Mouse (Mus musculus): ENCODE results near the gene Lmntd1. TPM values are rescaled to one million over a fixed set of nuclear protein-coding genes. Genes with fewer than 3 reads are reported as not detected.

The Lmntd1 gene
- polyA plus RNA-seq, 1 experiment from 2014 or later = not detected

- Histone ChIP-seq H3K9ac (no peak overlapping the region), H3K27ac (no peak overlapping the region), H3K27me3 (replicated peaks) (0 out of 2 replicates have a peak, but pooled peaks cover 3% of the 10 kb centered on the region), H3K4me3 (no peak overlapping the region), H3K4me2 (no peak overlapping the region), H3K4me1 (no peaks in the 10 kb centered on the region), H3K36me3 (no peaks in the 10 kb centered on the region), H3K9me3 (replicated peaks) (no peaks in the 10 kb centered on the region)
- 73% methylated on average over 5 of the region's 5 CpGs for WGBS (ENCODE audit: insufficient replicate concordance)
- ATAC-seq = no peak
These were observed 195.3 kb downstream of the Lmntd1 start for GRCm38 (mm10) chr6:145418856-145419255.

GRCm38 (mm10) chr6:145417720-145418440, 196.2 kb downstream of the Lmntd1 start:
- 62% methylated on average over 8 of the region's 8 CpGs for WGBS (ENCODE audit: insufficient replicate concordance)
- no peaks in the 10 kb centered on the region for H3K27me3 ChIP-seq (replicated peaks)
- no peaks in the 10 kb centered on the region for H3K4me1 ChIP-seq
- H3K4me3 ChIP-seq = no peak overlapping the region
- no peak overlapping the region for H3K9ac ChIP-seq
- H3K4me2 ChIP-seq = no peak overlapping the region
- no peak overlapping the region for H3K27ac ChIP-seq
- no peak for ATAC-seq
- H3K36me3 ChIP-seq = no peaks in the 10 kb centered on the region
- H3K9me3 ChIP-seq (replicated peaks) = no peaks in the 10 kb centered on the region

GRCm38 (mm10) chr6:145417014-145417719, 197.0 kb downstream of the Lmntd1 start:
- 54% methylated on average over 16 of the region's 16 CpGs for WGBS (ENCODE audit: insufficient replicate concordance)
- no peak overlapping the region for H3K4me2 ChIP-seq

GRCm38 (mm10) chr6:145404369-145405051, 209.6 kb downstream of the Lmntd1 start:
- ATAC-seq = no peak
- 72% methylated on average over 10 of the region's 10 CpGs for WGBS (ENCODE audit: insufficient replicate concordance)
- no peaks in the 10 kb centered on the region for H3K36me3 ChIP-seq
- H3K4me3 ChIP-seq = no peak overlapping the region
- H3K27ac ChIP-seq = no peak overlapping the region
- no peak overlapping the region for H3K4me2 ChIP-seq
- H3K4me1 ChIP-seq = no peaks in the 10 kb centered on the region
- no peaks in the 10 kb centered on the region for H3K9me3 ChIP-seq (replicated peaks)
- no peak overlapping the region for H3K9ac ChIP-seq
- no peaks in the 10 kb centered on the region for H3K27me3 ChIP-seq (replicated peaks)

More at GRCm38 (mm10) chr6:145417014-145417719, 197.0 kb downstream of the Lmntd1 start:
- H3K27ac ChIP-seq = no peak overlapping the region
- no peaks in the 10 kb centered on the region for H3K9me3 ChIP-seq (replicated peaks)
- H3K9ac ChIP-seq = no peak overlapping the region
- H3K4me1 ChIP-seq = no peaks in the 10 kb centered on the region
- no peak overlapping the region for H3K4me3 ChIP-seq
- H3K36me3 ChIP-seq = no peaks in the 10 kb centered on the region
- ATAC-seq = no peak
- no peaks in the 10 kb centered on the region for H3K27me3 ChIP-seq (replicated peaks)

GRCm38 (mm10) chr6:145401140-145401539, 213.0 kb downstream of the Lmntd1 start:
- Histone ChIP-seq H3K9me3 (replicated peaks) (no peaks in the 10 kb centered on the region), H3K36me3 (no peaks in the 10 kb centered on the region), H3K27me3 (replicated peaks) (no peaks in the 10 kb centered on the region), H3K9ac (no peak overlapping the region), H3K27ac (no peak overlapping the region), H3K4me1 (no peaks in the 10 kb centered on the region), H3K4me2 (no peak overlapping the region), H3K4me3 (no peak overlapping the region)
- no peak for ATAC-seq
- 18% methylated on average over 4 of the region's 4 CpGs for WGBS (ENCODE audit: insufficient replicate concordance)

- no peak for ATAC-seq
- Histone ChIP-seq H3K27me3 (replicated peaks) (no peaks in the 10 kb centered on the region), H3K4me2 (no peak overlapping the region), H3K4me3 (no peak overlapping the region), H3K9ac (no peak overlapping the region), H3K4me1 (no peaks in the 10 kb centered on the region), H3K27ac (no peak overlapping the region), H3K9me3 (replicated peaks) (no peaks in the 10 kb centered on the region), H3K36me3 (no peaks in the 10 kb centered on the region)
- WGBS (ENCODE audit: insufficient replicate concordance) = 77% methylated on average over 4 of the region's 4 CpGs
These were observed 216.2 kb downstream of the Lmntd1 start for GRCm38 (mm10) chr6:145397881-145398280.

- no peaks in the 10 kb centered on the region for H3K36me3 ChIP-seq
- H3K4me2 ChIP-seq = no peak overlapping the region
These were observed 217.6 kb downstream of the Lmntd1 start for GRCm38 (mm10) chr6:145396534-145396933.

GRCm38 (mm10) chr6:145390421-145390820, 223.7 kb downstream of the Lmntd1 start:
- H3K4me2 ChIP-seq = no peak overlapping the region
- H3K27me3 ChIP-seq (replicated peaks) = 0 out of 2 replicates have a peak, but pooled peaks cover 5% of the 10 kb centered on the region
- no peak for ATAC-seq
- H3K4me3 ChIP-seq = no peak overlapping the region
- H3K36me3 ChIP-seq = no peaks in the 10 kb centered on the region
- no peaks in the 10 kb centered on the region for H3K4me1 ChIP-seq
- 73% methylated on average over 2 of the region's 2 CpGs for WGBS (ENCODE audit: insufficient replicate concordance)
- H3K27ac ChIP-seq = no peak overlapping the region
- H3K9ac ChIP-seq = no peak overlapping the region
- no peaks in the 10 kb centered on the region for H3K9me3 ChIP-seq (replicated peaks)

More at GRCm38 (mm10) chr6:145396534-145396933, 217.6 kb downstream of the Lmntd1 start:
- Histone ChIP-seq H3K27ac (no peak overlapping the region), H3K4me1 (no peaks in the 10 kb centered on the region), H3K9me3 (replicated peaks) (no peaks in the 10 kb centered on the region), H3K27me3 (replicated peaks) (no peaks in the 10 kb centered on the region), H3K9ac (no peak overlapping the region), H3K4me3 (no peak overlapping the region)
- 46% methylated on average over 2 of the region's 2 CpGs for WGBS (ENCODE audit: insufficient replicate concordance)
- no peak for ATAC-seq

- no peaks in the 10 kb centered on the region for H3K36me3 ChIP-seq
- WGBS (ENCODE audit: insufficient replicate concordance) = 65% methylated on average over 7 of the region's 7 CpGs
- H3K4me1 ChIP-seq = no peaks in the 10 kb centered on the region
- no peak overlapping the region for H3K27ac ChIP-seq
- no peak overlapping the region for H3K4me2 ChIP-seq
- ATAC-seq = no peak
- H3K4me3 ChIP-seq = no peak overlapping the region
- 0 out of 2 replicates have a peak, but pooled peaks cover 5% of the 10 kb centered on the region for H3K27me3 ChIP-seq (replicated peaks)
- H3K9ac ChIP-seq = no peak overlapping the region
- H3K9me3 ChIP-seq (replicated peaks) = no peaks in the 10 kb centered on the region
These were observed 224.2 kb downstream of the Lmntd1 start for GRCm38 (mm10) chr6:145389904-145390303.

- H3K4me2 ChIP-seq = no peak overlapping the region
- no peak overlapping the region for H3K27ac ChIP-seq
- no peak for ATAC-seq
- H3K9me3 ChIP-seq (replicated peaks) = no peaks in the 10 kb centered on the region
- H3K27me3 ChIP-seq (replicated peaks) = 0 out of 2 replicates have a peak, but pooled peaks cover 5% of the 10 kb centered on the region
- no peaks in the 10 kb centered on the region for H3K4me1 ChIP-seq
- H3K4me3 ChIP-seq = no peak overlapping the region
- H3K36me3 ChIP-seq = no peaks in the 10 kb centered on the region
- WGBS (ENCODE audit: insufficient replicate concordance) = 76% methylated on average over 6 of the region's 6 CpGs
- no peak overlapping the region for H3K9ac ChIP-seq
These were observed 226.7 kb downstream of the Lmntd1 start for GRCm38 (mm10) chr6:145387378-145387777.

GRCm38 (mm10) chr6:145382586-145383380, 231.3 kb downstream of the Lmntd1 start:
- H3K27ac ChIP-seq = no peak overlapping the region
- H3K4me2 ChIP-seq = no peak overlapping the region
- no peak overlapping the region for H3K9ac ChIP-seq
- H3K4me3 ChIP-seq = no peak overlapping the region
- ATAC-seq = no peak
- no peaks in the 10 kb centered on the region for H3K4me1 ChIP-seq
- 68% methylated on average over 12 of the region's 12 CpGs for WGBS (ENCODE audit: insufficient replicate concordance)
- H3K36me3 ChIP-seq = no peaks in the 10 kb centered on the region
- H3K9me3 ChIP-seq (replicated peaks) = no peaks in the 10 kb centered on the region
- no peaks in the 10 kb centered on the region for H3K27me3 ChIP-seq (replicated peaks)
